29 mouse cellular contexts compared by ENCODE assay signal in genomic region chr8:47458591-47458990, GRCm38 (mm10). TPM values are rescaled to one million over a fixed set of nuclear protein-coding genes. Genes with fewer than 3 reads are reported as not detected.
DNase-seq lines count a peak whose midpoint lies in the region; ATAC-seq and TF ChIP-seq lines count a peak whose summit lies in the region.
"Had no signal": no experiment of that assay in that cellular context is flagged by ENCODE, and none has a peak within 500 bp of the region (broad histone marks: within the 10 kb centered on the region; RNA-seq: fewer than 3 reads in every experiment).

No protein-coding gene starts in this region.

- CTCF ChIA-PET in Patski (lab: Charles Lee) = no interaction called here

- TF ChIP-seq EP300 in lung, postnatal 0 days (IDR thresholded peaks at IDR 0.05) = no peak

- H3K9me3 ChIP-seq in lung, postnatal 0 days (ENCODE audit: low read length) = no peaks in the 10 kb centered on the region
- H3K9me3 ChIP-seq in forebrain, embryonic 10.5 days = peaks cover 10% of the 10 kb centered on the region
- H3K9me3 ChIP-seq: G1E; limb, embryonic 15.5 days; liver, embryonic 13.5 days had no signal

- H3K4me3 ChIP-seq in lung, postnatal 0 days (ENCODE audit: low read depth, low read length) = no peak overlapping the region
- no peak overlapping the region for H3K4me3 ChIP-seq in forebrain, embryonic 10.5 days
- H3K4me3 ChIP-seq: embryonic facial prominence, embryonic 13.5 days; erythroblast, embryonic 14.5 days; forebrain, embryonic 12.5 days; heart, embryonic 13.5 days; hindbrain, embryonic 10.5 days; hindbrain, embryonic 15.5 days; limb, embryonic 10.5 days; limb, embryonic 15.5 days; liver, embryonic 13.5 days; megakaryocyte, embryonic 14.5 days; midbrain, embryonic 12.5 days; myocyte; neural tube, embryonic 12.5 days had no signal

- no peak overlapping the region for H3K27ac ChIP-seq in lung, postnatal 0 days (ENCODE audit: low read length)
- no peak overlapping the region for H3K27ac ChIP-seq in forebrain, embryonic 10.5 days
- H3K27ac ChIP-seq: embryonic facial prominence, embryonic 13.5 days; forebrain, embryonic 12.5 days; heart, embryonic 13.5 days; hindbrain, embryonic 10.5 days; hindbrain, embryonic 15.5 days; limb, embryonic 10.5 days; limb, embryonic 15.5 days; liver, embryonic 13.5 days; midbrain, embryonic 12.5 days; neural tube, embryonic 12.5 days had no signal

- POLR2A ChIA-PET in Patski (lab: Charles Lee) = interaction anchor here (1.4 kb wide), 1 partner anchor 45 kb away, joined by 6 read pairs; no protein-coding TSS in a partner anchor

- H3K4me2 ChIP-seq in lung, postnatal 0 days (replicated peaks; ENCODE audit: low read depth, low read length) = no peak overlapping the region
- H3K4me2 ChIP-seq: embryonic facial prominence, embryonic 13.5 days; forebrain, embryonic 12.5 days; heart, embryonic 13.5 days; hindbrain, embryonic 15.5 days; limb, embryonic 15.5 days; liver, embryonic 13.5 days; midbrain, embryonic 12.5 days; neural tube, embryonic 12.5 days had no signal

- H3K36me3 ChIP-seq in lung, postnatal 0 days (ENCODE audit: insufficient read depth, low read length) = no peaks in the 10 kb centered on the region
- no peaks in the 10 kb centered on the region for H3K36me3 ChIP-seq in forebrain, embryonic 10.5 days (replicated peaks)
- H3K36me3 ChIP-seq: embryonic facial prominence, embryonic 13.5 days; forebrain, embryonic 12.5 days; G1E; heart, embryonic 13.5 days; hindbrain, embryonic 10.5 days; hindbrain, embryonic 15.5 days; limb, embryonic 10.5 days; limb, embryonic 15.5 days; liver, embryonic 13.5 days; midbrain, embryonic 12.5 days; neural tube, embryonic 12.5 days had no signal

- no peak for ATAC-seq in lung, postnatal 0 days
- ATAC-seq in Patski = peak; percentile 15
- ATAC-seq: forebrain, postnatal 0 days; inflammation-experienced regulatory T-cells, adult 6 months had no signal

- peak; percentile 8 for DNase-seq in adrenal gland, postnatal 10 days
- DNase-seq in adrenal gland, postnatal 4 days (ENCODE audit: low spot score in 2 of 2) = no peak
- peak; percentile 13 to 15 for DNase-seq in lung, adult 18-20 months
- DNase-seq in lung, postnatal 0 days (ENCODE audit: low spot score) = no peak
- DNase-seq in Patski (ENCODE audit: low read depth, low spot score) = no peak
- peak; percentile 62 for DNase-seq in testis, postnatal 14 days (ENCODE audit: low spot score)
- DNase-seq in forebrain, embryonic 10.5 days (ENCODE audit: extremely low spot score, low spot score) = no peak
- DNase-seq: cerebellum, adult 18-20 months; cerebellum, postnatal 10 days; forebrain, postnatal 0 days; heart, postnatal 10 days; kidney, adult 11 months; layer of hippocampus, postnatal 36 days; liver, embryonic 13.5 days; thymus, postnatal 14 days had no signal

- no peak for TF ChIP-seq CTCF in lung, postnatal 0 days (IDR thresholded peaks at IDR 0.05)
- TF ChIP-seq CTCF in Patski (IDR thresholded peaks at IDR 0.05) = no peak

- 81% methylated on average over 10 of the region's 10 CpGs for WGBS in lung, postnatal 0 days
- 95% methylated on average over 10 of the region's 10 CpGs for WGBS in forebrain, embryonic 10.5 days

- H3K9ac ChIP-seq in lung, postnatal 0 days (replicated peaks; ENCODE audit: low read depth) = no peak overlapping the region
- H3K9ac ChIP-seq: embryonic facial prominence, embryonic 13.5 days; forebrain, embryonic 12.5 days; forebrain, postnatal 0 days; heart, embryonic 13.5 days; hindbrain, embryonic 15.5 days; limb, embryonic 15.5 days; liver, embryonic 13.5 days; midbrain, embryonic 12.5 days; neural tube, embryonic 12.5 days had no signal

- in situ Hi-C loops in Patski (cut with MboI; ENCODE audit: low pct_unique_long_range_greater_than_20kb) = no loop called here

- no peaks in the 10 kb centered on the region for H3K27me3 ChIP-seq in lung, postnatal 0 days (replicated peaks; ENCODE audit: insufficient read depth, low read length)
- H3K27me3 ChIP-seq in Patski = no peaks in the 10 kb centered on the region
- H3K27me3 ChIP-seq in forebrain, embryonic 10.5 days (ENCODE audit: poor library complexity, severe bottlenecking) = no peaks in the 10 kb centered on the region
- H3K27me3 ChIP-seq: embryonic facial prominence, embryonic 13.5 days; forebrain, embryonic 12.5 days; heart, embryonic 13.5 days; hindbrain, embryonic 15.5 days; limb, embryonic 15.5 days; liver, embryonic 13.5 days; megakaryocyte, embryonic 14.5 days; midbrain, embryonic 12.5 days; neural tube, embryonic 12.5 days had no signal

- H3K4me1 ChIP-seq in lung, postnatal 0 days (ENCODE audit: insufficient read depth, low read depth, low read length) = no peaks in the 10 kb centered on the region
- no peaks in the 10 kb centered on the region for H3K4me1 ChIP-seq in forebrain, embryonic 10.5 days
- H3K4me1 ChIP-seq: embryonic facial prominence, embryonic 13.5 days; forebrain, embryonic 12.5 days; hindbrain, embryonic 10.5 days; hindbrain, embryonic 15.5 days; limb, embryonic 10.5 days; limb, embryonic 15.5 days; liver, embryonic 13.5 days; megakaryocyte, embryonic 14.5 days; midbrain, embryonic 12.5 days; neural tube, embryonic 12.5 days had no signal

RNA-seq across cellular contexts. Expression of gene Stox2, which starts 12.4 kb away (rescaled TPM):
- total RNA-seq in adrenal gland, postnatal 10 days (2021) = 10 to 100 TPM; 12.4 to 18.8 TPM
- total RNA-seq in adrenal gland, postnatal 4 days (2021) = 10 to 100 TPM; 20.3 to 23.1 TPM
- 5.8 and 7.4 TPM in 2 replicates for polyA plus RNA-seq in lung, postnatal 0 days (2015; fragmentation: Nextera tagmentation; extraction: Ambion mirVana)
- polyA plus RNA-seq in Patski (2021) = 14.7 TPM
- polyA plus RNA-seq in forebrain, embryonic 10.5 days (2016; fragmentation: Nextera tagmentation; extraction: Ambion mirVana) = 20.0 and 25.1 TPM in 2 replicates
- polyA plus RNA-seq: G1E, myocyte had no signal

Comparison
In these comparisons a context has a peak if more than half of its experiments do, and no peak if none do; other contexts are left out.
1. DNase-seq: peak in adrenal gland, postnatal 10 days (single experiment), lung, adult 18-20 months (2 of 2) and testis, postnatal 14 days (single experiment); none in adrenal gland, postnatal 4 days (0 of 2), lung, postnatal 0 days (single experiment), Patski (single experiment) and forebrain, embryonic 10.5 days (single experiment).